Mouse (Mus musculus): ENCODE results near the gene Stx1a. TPM values are rescaled to one million over a fixed set of nuclear protein-coding genes. Genes with fewer than 3 reads are reported as not detected.
A peak's percentile ranks its signal among the peaks of the same experiment; 100 is the strongest.

The Stx1a gene
- polyA plus RNA-seq, 1 experiment from 2014 or later, result 27.8 TPM

- H3K4me2 ChIP-seq (replicated peaks), result peak overlapping the region; percentile 74
- peak; percentile 76 for ATAC-seq (ENCODE audit: low FRiP score, low read depth)
- H3K9ac ChIP-seq (replicated peaks), result peak overlapping the region; percentile 64
- H3K27me3 ChIP-seq, result peaks cover 20% of the 10 kb centered on the region
- no peaks in the 10 kb centered on the region for H3K9me3 ChIP-seq
- 2% methylated on average over 36 of the region's 37 CpGs for WGBS
- peak overlapping the region; percentile 54 for H3K4me3 ChIP-seq
- no peaks in the 10 kb centered on the region for H3K36me3 ChIP-seq
- H3K27ac ChIP-seq (replicated peaks), result peak overlapping the region; percentile 95
- H3K4me1 ChIP-seq, result peaks cover 33% of the 10 kb centered on the region
Measured at GRCm38 (mm10) chr5:135009590-135010319, 13.5 kb upstream of the Stx1a start.

- H3K9ac ChIP-seq (replicated peaks), result peak overlapping the region; percentile 64
- no peaks in the 10 kb centered on the region for H3K9me3 ChIP-seq
- H3K4me3 ChIP-seq, result peak overlapping the region; percentile 54
- no peak for ATAC-seq (ENCODE audit: low FRiP score, low read depth)
- no peaks in the 10 kb centered on the region for H3K36me3 ChIP-seq
- 61% methylated on average over 7 of the region's 7 CpGs for WGBS
- H3K27ac ChIP-seq (replicated peaks), result peak overlapping the region; percentile 95
- peak overlapping the region; percentile 74 for H3K4me2 ChIP-seq (replicated peaks)
- H3K4me1 ChIP-seq, result peaks cover 34% of the 10 kb centered on the region
- peaks cover 20% of the 10 kb centered on the region for H3K27me3 ChIP-seq
Measured at GRCm38 (mm10) chr5:135010320-135010709, 13.0 kb upstream of the Stx1a start.

GRCm38 (mm10) chr5:135010841-135011743 is 12.2 kb upstream of the Stx1a start:
- no peak overlapping the region for H3K27ac ChIP-seq (replicated peaks)
- peaks cover 35% of the 10 kb centered on the region for H3K4me1 ChIP-seq
- 0 out of 2 replicates have a peak overlapping the region, but pooled peaks have one; percentile 64 for H3K9ac ChIP-seq (replicated peaks)
- H3K9me3 ChIP-seq, result no peaks in the 10 kb centered on the region
- H3K36me3 ChIP-seq, result no peaks in the 10 kb centered on the region
- H3K27me3 ChIP-seq, result peaks cover 20% of the 10 kb centered on the region
- 73% methylated on average over 25 of the region's 25 CpGs for WGBS
- peak overlapping the region; percentile 54; the same call in 1 of the 2 replicates for H3K4me3 ChIP-seq
- no peak overlapping the region for H3K4me2 ChIP-seq (replicated peaks)
- no peak for ATAC-seq (ENCODE audit: low FRiP score, low read depth)

- no peaks in the 10 kb centered on the region for H3K9me3 ChIP-seq
- peak overlapping the region; percentile 19 for H3K4me2 ChIP-seq (replicated peaks)
- H3K27ac ChIP-seq (replicated peaks), result no peak overlapping the region
- peaks cover 20% of the 10 kb centered on the region for H3K27me3 ChIP-seq
- WGBS, result 24% methylated on average over 26 of the region's 26 CpGs
- peak overlapping the region; percentile 16 for H3K9ac ChIP-seq (replicated peaks)
- H3K36me3 ChIP-seq, result no peaks in the 10 kb centered on the region
- no peak for ATAC-seq (ENCODE audit: low FRiP score, low read depth)
- H3K4me1 ChIP-seq, result peaks cover 35% of the 10 kb centered on the region
- H3K4me3 ChIP-seq, result peak overlapping the region; percentile 4; the same call in 1 of the 2 replicates
Measured at GRCm38 (mm10) chr5:135011809-135012613, 11.3 kb upstream of the Stx1a start.

GRCm38 (mm10) chr5:135012671-135013441 is 10.4 kb upstream of the Stx1a start:
- no peak for ATAC-seq (ENCODE audit: low FRiP score, low read depth)
- Histone ChIP-seq H3K4me2 (replicated peaks) (peak overlapping the region; percentile 19; the same call in 1 of the 2 replicates), H3K27me3 (peaks cover 20% of the 10 kb centered on the region), H3K9ac (replicated peaks) (peak overlapping the region; percentile 16), H3K36me3 (no peaks in the 10 kb centered on the region), H3K4me3 (0 out of 2 replicates have a peak overlapping the region, but pooled peaks have one; percentile 4), H3K9me3 (no peaks in the 10 kb centered on the region), H3K27ac (replicated peaks) (no peak overlapping the region), H3K4me1 (peaks cover 35% of the 10 kb centered on the region)
- 4% methylated on average over 16 of the region's 16 CpGs for WGBS

GRCm38 (mm10) chr5:135015497-135015896 is 7.8 kb upstream of the Stx1a start:
- peaks cover 20% of the 10 kb centered on the region for H3K27me3 ChIP-seq
- 16% methylated on average over 7 of the region's 7 CpGs for WGBS
- no peak overlapping the region for H3K4me3 ChIP-seq
- H3K4me2 ChIP-seq (replicated peaks), result no peak overlapping the region
- no peaks in the 10 kb centered on the region for H3K36me3 ChIP-seq
- H3K9ac ChIP-seq (replicated peaks), result no peak overlapping the region
- no peak for ATAC-seq (ENCODE audit: low FRiP score, low read depth)
- no peaks in the 10 kb centered on the region for H3K9me3 ChIP-seq
- H3K27ac ChIP-seq (replicated peaks), result no peak overlapping the region
- H3K4me1 ChIP-seq, result peaks cover 29% of the 10 kb centered on the region

GRCm38 (mm10) chr5:135016224-135016759 is 7.0 kb upstream of the Stx1a start:
- Histone ChIP-seq H3K36me3 (no peaks in the 10 kb centered on the region), H3K9me3 (no peaks in the 10 kb centered on the region), H3K27me3 (peaks cover 14% of the 10 kb centered on the region), H3K4me1 (peaks cover 21% of the 10 kb centered on the region), H3K4me2 (replicated peaks) (no peak overlapping the region), H3K4me3 (no peak overlapping the region), H3K27ac (replicated peaks) (no peak overlapping the region), H3K9ac (replicated peaks) (no peak overlapping the region)
- WGBS, result 51% methylated on average over 4 of the region's 4 CpGs
- no peak for ATAC-seq (ENCODE audit: low FRiP score, low read depth)

GRCm38 (mm10) chr5:135021814-135022213 is 1.5 kb upstream of the Stx1a start:
- H3K9ac ChIP-seq (replicated peaks), result no peak overlapping the region
- H3K27ac ChIP-seq (replicated peaks), result no peak overlapping the region
- no peak overlapping the region for H3K4me2 ChIP-seq (replicated peaks)
- ATAC-seq (ENCODE audit: low FRiP score, low read depth), result no peak
- no peak overlapping the region for H3K4me3 ChIP-seq
- no peaks in the 10 kb centered on the region for H3K36me3 ChIP-seq
- H3K27me3 ChIP-seq, result peaks cover 12% of the 10 kb centered on the region
- H3K9me3 ChIP-seq, result no peaks in the 10 kb centered on the region
- peaks cover 10% of the 10 kb centered on the region for H3K4me1 ChIP-seq
- 85% methylated on average over 6 of the region's 6 CpGs for WGBS

GRCm38 (mm10) chr5:135024665-135025224 is 1.5 kb downstream of the Stx1a start:
- Histone ChIP-seq H3K27ac (replicated peaks) (no peak overlapping the region), H3K36me3 (no peaks in the 10 kb centered on the region), H3K4me1 (peaks cover 16% of the 10 kb centered on the region), H3K27me3 (peaks cover 12% of the 10 kb centered on the region), H3K9ac (replicated peaks) (no peak overlapping the region), H3K4me3 (peak overlapping the region; percentile 66), H3K9me3 (no peaks in the 10 kb centered on the region), H3K4me2 (replicated peaks) (peak overlapping the region; percentile 92; the same call in 1 of the 2 replicates)
- 80% methylated on average over 11 of the region's 11 CpGs for WGBS
- no peak for ATAC-seq (ENCODE audit: low FRiP score, low read depth)

- H3K9ac ChIP-seq (replicated peaks), result no peak overlapping the region
Measured at GRCm38 (mm10) chr5:135025899-135026298, 2.6 kb downstream of the Stx1a start.

More at GRCm38 (mm10) chr5:135025899-135026298, 2.6 kb downstream of the Stx1a start:
- no peak overlapping the region for H3K27ac ChIP-seq (replicated peaks)
- no peak overlapping the region for H3K4me2 ChIP-seq (replicated peaks)
- no peaks in the 10 kb centered on the region for H3K36me3 ChIP-seq
- H3K9me3 ChIP-seq, result 0 out of 2 replicates have a peak, but pooled peaks cover 3% of the 10 kb centered on the region
- peaks cover 16% of the 10 kb centered on the region for H3K4me1 ChIP-seq
- peaks cover 12% of the 10 kb centered on the region for H3K27me3 ChIP-seq
- 26% methylated on average over 7 of the region's 7 CpGs for WGBS
- H3K4me3 ChIP-seq, result no peak overlapping the region
- ATAC-seq (ENCODE audit: low FRiP score, low read depth), result no peak
